Mouse (Mus musculus): ENCODE data around the gene Vsir.

Vsir gene

GRCm38 (mm10) chr10:60353241-60354002, 6.8 kb downstream of the Vsir start:
- DNase-seq (ENCODE audit: low spot score): no peak

- no peak for DNase-seq (ENCODE audit: low spot score)
Measured at GRCm38 (mm10) chr10:60354003-60354325, 7.3 kb downstream of the Vsir start.

- no peak for DNase-seq (ENCODE audit: low spot score)
Measured at GRCm38 (mm10) chr10:60354881-60355677, 8.4 kb downstream of the Vsir start.

GRCm38 (mm10) chr10:60357441-60357840, 10.8 kb downstream of the Vsir start:
- DNase-seq (ENCODE audit: low spot score): no peak

GRCm38 (mm10) chr10:60357901-60358300, 11.2 kb downstream of the Vsir start:
- DNase-seq (ENCODE audit: low spot score): no peak

GRCm38 (mm10) chr10:60358776-60359175, 12.1 kb downstream of the Vsir start:
- DNase-seq (ENCODE audit: low spot score): no peak

- no peak for DNase-seq (ENCODE audit: low spot score)
Measured at GRCm38 (mm10) chr10:60361615-60362309, 15.1 kb downstream of the Vsir start.

- no peak for DNase-seq (ENCODE audit: low spot score)
Measured at GRCm38 (mm10) chr10:60362310-60362628, 15.6 kb downstream of the Vsir start.

GRCm38 (mm10) chr10:60363426-60363825, 16.8 kb downstream of the Vsir start:
- no peak for DNase-seq (ENCODE audit: low spot score)

GRCm38 (mm10) chr10:60367145-60367544, 20.5 kb downstream of the Vsir start:
- no peak for DNase-seq (ENCODE audit: low spot score)

- no peak for DNase-seq (ENCODE audit: low spot score)
Measured at GRCm38 (mm10) chr10:60367904-60368303, 21.3 kb downstream of the Vsir start.

GRCm38 (mm10) chr10:60369405-60369804, 22.8 kb downstream of the Vsir start:
- no peak for DNase-seq (ENCODE audit: low spot score)

- DNase-seq (ENCODE audit: low spot score): no peak
Measured at GRCm38 (mm10) chr10:60370098-60370497, 23.4 kb downstream of the Vsir start.

GRCm38 (mm10) chr10:60370601-60371061, 24.0 kb downstream of the Vsir start:
- no peak for DNase-seq (ENCODE audit: low spot score)

- peak; percentile 48 for DNase-seq (ENCODE audit: low spot score)
Measured at GRCm38 (mm10) chr10:60371596-60372386, 25.1 kb downstream of the Vsir start.

- no peak for DNase-seq (ENCODE audit: low spot score)
Measured at GRCm38 (mm10) chr10:60373543-60373936, 26.9 kb downstream of the Vsir start.

- DNase-seq (ENCODE audit: low spot score): peak; percentile 76
Measured at GRCm38 (mm10) chr10:60373937-60374578, 27.4 kb downstream of the Vsir start.

GRCm38 (mm10) chr10:60376704-60377103, 30.1 kb downstream of the Vsir start:
- DNase-seq (ENCODE audit: low spot score): no peak

- DNase-seq (ENCODE audit: low spot score): no peak
Measured at GRCm38 (mm10) chr10:60379419-60379957, 32.8 kb downstream of the Vsir start.

GRCm38 (mm10) chr10:60380229-60380628, 33.6 kb downstream of the Vsir start:
- DNase-seq (ENCODE audit: low spot score): no peak

Measured in lung, postnatal 25 days (tissue).